Mouse (Mus musculus) right cerebral cortex, adult 2 months (tissue): ENCODE data around the gene Slc44a5.

Source experiments
- DNase-seq, 2 experiments: peaks; one replicate each; pipeline ENCODE4 v3.0.0; 2021 to 2022; ENCODE audit warnings: low spot score in 2 of 2

Gene Slc44a5

DNA sequence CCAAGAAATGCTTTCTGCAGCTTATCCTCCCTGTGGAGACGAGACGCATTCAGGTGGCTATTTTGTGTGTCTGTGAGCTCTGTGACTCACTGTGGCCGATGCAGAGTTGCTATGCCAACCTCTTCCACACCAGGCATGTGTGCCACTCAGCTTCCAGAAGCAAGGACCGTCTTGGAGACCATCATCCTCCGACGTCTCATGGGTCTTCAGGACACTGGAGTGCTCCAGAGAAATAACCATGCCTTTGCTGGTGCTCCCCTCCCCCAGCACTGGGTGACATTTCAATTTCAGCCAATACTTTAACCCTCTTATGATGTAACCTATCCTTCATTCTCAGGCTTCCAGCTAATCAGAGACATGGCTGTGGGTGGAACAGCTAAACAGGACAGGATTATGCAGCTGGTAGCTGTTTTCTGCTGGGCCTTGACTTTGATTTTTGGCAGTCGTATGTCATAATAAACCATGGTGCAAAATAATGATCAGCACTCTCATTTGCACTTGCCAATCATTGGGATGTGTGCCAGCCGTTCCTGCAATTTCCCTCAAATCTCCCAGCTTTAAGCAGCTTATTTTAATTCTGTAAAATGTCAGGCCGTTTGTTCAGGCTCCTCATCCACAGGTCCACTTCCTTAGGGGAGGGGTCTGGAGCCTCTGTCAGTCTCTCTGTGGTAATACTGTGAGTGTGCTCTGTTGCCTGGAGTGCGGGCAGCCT, 198.8 kb downstream of the Slc44a5 start:
- peak; percentile 34 to 43 for DNase-seq

DNA sequence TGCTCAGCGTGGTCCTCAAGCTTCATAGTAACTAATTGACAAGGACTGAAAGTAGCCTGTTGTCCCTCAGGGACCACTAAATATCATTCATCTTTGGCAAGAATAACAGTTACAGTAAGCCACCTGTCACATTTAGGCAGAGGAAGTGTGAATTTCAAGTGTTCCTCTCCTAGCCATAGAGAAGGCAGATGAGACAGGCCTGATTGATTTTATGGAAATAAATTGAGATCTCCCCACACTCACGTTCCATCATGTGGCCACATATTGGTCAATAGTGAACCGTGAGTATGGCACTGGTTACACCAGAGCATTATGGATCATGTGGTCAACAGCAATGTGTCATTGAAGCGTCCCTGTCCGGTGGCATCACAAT, 199.3 kb downstream of the Slc44a5 start:
- DNase-seq, result no peak

DNA sequence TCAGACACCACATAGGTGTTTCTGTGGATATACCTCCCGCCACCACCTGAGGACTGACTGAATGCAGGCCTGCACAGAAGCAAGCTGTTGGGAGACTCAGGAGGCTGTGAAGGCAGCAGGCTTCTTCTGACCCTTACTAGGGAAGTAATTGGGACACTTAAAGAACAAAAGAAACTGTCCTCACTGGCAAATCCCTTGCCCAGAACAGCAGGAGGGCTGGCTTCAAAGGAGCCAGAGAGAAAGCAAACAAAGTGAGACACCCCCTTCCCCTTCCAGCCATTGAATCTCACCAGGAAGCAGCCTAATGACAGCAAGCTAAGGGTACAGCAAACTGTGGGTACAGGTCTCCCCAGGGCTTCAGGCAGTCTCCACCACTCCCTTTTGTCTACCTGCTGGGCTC, 200.3 kb downstream of the Slc44a5 start:
- no peak for DNase-seq

DNA sequence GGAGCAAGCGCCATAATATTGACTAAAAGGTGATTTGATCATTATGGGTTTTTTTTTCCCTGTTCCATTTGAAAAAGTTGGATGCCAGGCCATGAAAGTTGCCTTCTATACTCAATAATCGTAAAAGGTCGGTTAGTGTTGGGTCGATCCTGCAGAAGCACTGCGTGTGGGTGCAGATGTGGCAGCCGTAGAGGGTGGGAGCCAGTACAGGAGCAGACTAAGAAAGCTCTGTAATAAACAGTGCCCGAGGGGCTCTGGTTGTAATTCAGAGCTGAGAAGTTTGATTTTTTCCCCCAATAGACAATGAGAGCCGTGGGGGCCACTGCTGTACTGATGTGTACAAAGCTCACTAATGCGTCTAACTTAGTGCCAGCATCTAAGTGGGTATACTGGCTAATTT, 200.8 kb downstream of the Slc44a5 start:
- no peak for DNase-seq

DNA sequence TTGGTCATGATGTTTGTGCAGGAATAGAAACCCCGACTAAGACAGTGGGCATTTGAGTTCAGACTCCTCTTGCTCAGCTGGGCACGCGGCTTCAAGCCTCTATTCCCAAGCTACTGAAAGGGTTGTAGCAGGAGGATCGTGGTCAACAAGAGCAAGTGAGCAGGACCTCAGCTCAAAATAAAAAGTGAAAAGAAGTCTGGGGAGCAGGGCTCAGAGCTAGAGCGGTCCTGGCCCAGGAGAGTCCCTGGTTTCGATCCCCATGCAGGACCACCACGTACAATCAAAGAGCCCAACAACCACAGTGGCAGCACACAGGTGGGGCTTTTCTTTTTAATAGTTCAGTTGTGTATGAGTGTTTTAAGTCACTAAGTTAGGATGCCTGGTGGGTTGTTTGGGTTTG, 201.5 kb downstream of the Slc44a5 start:
- DNase-seq, result no peak

DNA sequence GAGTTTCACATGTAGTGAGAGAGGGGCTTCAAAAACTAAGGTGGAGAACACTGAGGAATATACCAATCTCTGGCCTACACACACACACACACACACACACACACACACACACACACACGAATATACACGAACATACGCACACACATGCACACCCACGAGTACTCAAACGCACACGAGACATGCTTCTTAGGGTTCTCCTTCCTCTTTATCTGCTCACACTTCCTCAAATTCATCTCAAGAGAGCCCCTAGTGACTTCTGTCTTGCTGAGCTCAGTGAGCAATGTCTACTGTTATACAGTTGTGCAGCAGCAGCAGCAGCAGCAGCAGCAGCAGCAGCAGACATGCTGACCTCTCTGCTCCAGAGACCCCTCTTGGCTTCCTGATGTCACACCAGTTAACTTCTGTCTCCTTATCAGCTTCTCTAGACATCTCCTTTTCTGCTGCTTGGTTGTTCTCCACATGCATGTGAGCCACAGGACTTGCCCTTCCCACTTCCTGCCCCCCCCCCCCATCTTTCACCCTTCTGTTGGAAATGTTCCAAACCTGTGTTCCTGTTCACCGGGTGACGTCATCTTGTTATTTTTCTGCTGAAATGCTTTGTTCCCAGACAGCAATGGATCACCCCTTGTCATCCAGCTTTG, 204.5 kb downstream of the Slc44a5 start:
- DNase-seq, result no peak

DNA sequence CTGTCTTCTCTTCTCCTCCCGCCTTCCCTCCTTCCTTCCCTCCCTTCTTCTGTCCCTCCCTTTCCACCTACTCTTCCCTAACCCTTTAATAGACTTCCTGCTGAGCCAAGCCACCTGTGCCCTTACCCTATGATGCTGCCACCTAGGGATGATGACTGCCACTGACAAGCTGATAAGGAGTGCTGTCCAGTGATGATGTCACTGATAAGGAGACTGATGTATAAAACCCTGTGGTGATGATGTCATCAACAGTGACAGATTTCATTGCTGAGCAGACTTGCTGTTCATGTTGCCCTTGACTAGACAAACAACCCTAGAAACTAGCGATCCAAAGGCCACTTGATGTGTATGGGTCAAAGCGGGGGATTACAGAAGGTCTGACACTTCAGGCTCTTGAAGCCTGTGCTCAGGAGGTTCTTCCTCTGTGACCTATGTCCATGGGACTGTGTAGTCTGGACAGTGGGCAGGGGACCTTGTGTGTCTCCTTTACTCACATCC, 206.2 kb downstream of the Slc44a5 start:
- no peak for DNase-seq

DNA sequence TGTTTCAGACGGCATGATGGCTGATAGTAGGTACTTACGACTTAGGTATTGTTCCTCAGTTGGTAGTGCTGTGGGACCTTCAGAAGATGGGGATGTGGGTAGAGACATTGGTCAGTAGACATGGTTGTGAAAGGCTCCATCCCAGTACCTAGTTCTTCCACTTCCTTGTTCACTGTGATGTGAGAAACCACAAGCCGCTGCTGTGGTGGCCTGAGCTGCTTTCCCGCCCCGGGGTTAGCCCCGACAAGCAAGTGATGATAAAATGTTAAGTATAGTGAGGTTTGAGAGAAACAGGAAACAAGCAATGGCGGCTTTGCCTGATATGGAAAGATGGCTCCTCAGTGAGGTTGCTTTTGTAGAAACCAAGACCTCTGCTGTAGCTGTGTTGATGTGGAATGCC, 209.8 kb downstream of the Slc44a5 start:
- DNase-seq, result no peak

DNA sequence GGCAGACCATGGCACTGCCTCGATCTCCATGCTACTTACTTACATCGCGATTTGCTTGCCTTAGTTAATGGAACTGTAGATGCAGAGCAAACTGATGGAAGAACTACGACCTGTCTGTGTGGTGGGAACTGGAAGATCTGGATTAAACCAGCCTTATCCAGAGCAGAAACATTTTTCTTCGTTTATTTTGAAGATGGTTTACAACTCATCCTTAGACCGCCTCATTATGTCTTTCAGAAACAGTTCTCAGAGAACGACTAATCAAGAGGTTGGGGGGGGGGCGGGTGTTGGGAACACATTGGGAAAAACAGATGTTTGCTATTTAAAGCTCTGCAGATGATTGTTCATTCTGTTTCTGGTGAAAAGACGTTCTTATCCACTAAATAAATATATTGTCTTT, 210.7 kb downstream of the Slc44a5 start:
- DNase-seq, result no peak

DNA sequence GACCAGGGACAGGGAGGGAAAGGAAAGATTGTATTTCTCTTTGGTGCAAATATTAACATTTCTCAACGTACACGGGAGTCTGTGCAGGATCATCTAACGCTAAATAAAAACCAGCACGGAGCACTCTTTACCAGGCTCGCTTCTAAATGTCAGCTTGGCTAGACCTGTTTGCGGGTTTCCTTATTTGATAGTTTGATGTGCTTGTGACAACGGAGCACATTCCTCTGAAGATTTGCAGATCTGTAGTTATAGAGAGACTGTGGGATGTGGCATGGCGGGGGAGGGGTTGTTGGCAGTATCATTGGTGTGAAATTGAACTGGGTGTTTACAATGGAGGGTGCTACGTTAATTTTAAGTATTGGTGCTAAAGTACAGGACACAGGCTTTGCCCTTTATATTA, 215.4 kb downstream of the Slc44a5 start:
- DNase-seq, result peak; percentile 33 to 38

DNA sequence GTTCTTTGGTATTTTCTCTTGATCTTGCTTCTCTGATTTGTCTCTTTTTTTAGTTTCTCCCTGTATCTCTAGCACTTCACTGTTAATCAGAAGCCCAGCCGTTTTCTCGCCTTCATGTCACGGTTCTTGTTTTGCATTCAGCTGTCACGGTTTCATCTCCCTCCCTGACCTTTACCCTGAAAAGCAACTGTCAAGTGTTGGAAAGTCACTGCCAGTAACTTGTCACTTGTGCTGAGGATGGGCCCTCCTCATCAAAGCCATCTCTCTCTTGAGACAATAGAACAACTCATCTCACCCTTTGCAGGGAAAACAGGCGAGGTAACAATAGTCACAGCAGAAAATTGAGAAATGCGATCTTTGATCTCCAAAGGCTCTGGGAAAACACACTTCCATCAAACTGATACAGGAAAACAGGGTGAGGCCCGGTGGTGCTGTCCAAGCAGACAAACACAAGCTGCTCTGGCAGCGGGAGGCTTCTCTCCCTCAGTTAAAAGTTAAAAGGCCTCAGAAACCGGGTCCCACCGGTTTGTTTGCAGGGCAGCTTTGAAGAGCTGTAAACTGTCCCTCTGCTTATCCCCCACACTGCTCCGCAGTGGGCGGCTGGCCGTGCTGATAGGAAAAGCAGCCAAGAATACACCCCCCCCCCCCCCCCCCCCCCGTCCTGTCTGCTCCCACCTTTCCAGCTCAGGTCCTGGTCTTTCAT, 219.2 kb downstream of the Slc44a5 start:
- DNase-seq, result no peak

DNA sequence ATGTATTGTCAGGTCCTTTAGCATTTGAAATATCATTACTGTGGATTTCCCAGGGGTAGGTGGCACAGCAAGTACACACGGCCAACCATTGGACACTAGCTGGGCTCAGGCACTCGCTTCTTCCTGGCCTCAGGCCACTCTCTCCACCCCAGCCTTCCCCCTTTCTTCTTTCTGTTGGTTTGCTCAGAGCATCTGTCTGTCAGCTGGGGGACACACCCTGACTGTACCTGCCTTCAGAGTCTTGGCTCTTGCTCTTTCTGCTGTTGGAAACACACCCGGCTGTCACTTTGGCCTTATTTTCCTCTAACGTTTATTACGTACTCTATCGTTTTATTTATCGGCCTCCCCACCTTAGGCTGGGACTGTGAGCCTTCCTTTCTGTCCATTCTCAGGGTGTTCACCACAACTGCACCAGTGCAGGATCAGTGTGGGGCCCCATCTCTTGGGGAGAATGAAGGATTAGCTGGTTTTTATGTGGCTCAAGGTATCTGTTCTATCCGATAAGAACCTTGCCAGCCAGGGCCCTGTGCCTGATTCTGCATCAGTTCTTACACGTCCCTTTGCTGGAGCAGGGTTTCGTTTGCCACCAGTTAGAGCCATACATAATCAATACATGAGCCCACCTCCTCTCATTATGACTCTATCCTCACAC, 220.1 kb downstream of the Slc44a5 start:
- no peak for DNase-seq

DNA sequence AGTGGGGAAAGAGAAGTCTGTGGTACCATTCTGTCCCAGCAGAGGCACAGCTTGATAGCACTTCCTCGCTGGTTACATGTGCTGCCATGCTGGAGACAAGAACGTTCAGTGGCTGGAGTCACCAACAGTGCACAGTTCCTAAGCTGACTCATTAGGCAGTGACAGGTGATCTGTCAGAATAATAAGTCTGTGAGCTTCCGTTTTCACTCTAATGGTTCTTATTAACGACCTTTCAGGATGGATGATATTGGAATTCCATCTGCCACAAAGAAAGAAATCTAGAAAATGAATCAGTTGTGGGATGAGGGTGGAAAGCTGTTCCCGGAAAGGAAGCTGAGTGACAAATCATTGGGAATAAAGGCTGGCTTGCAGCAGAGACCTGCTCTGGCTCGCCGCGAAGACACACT, 227.2 kb downstream of the Slc44a5 start:
- DNase-seq, result no peak

DNA sequence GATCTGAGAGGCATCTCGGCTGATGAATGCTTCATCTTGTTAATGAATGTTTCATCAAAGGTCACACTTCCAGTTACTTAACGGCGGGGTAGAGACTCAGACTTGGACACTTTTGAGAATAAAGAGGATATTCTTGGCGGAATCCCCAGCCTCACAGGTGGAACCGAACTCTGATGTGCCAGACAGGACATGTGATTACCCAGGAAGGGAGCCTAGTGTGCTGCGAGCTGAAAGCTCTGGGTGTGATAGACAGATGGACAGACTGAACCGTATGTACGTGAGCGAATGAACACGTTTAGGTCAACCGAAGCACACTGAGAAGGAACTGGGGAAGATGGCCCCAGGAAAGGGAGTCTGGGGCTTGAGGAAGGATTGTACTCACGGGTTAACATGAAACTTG, 228.6 kb downstream of the Slc44a5 start:
- no peak for DNase-seq

DNA sequence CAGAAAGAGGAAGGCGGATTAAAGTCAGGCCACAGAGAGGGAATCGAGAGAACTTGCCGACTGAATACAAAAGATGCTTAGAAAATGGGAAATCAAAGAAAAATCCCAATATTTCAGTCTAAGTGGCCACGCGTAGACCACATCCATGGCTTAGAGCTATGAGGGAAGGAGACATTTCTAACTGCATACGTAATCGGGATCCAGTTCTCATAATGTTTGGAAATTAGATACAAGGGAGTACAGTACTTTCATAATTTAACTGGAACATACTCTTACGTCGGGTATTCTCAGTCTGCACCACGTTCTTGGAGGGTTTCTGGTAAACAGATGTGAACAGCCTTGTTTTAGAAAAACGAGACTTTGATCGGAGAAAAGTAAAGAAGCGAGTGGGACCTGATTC, 229.1 kb downstream of the Slc44a5 start:
- no peak for DNase-seq

DNA sequence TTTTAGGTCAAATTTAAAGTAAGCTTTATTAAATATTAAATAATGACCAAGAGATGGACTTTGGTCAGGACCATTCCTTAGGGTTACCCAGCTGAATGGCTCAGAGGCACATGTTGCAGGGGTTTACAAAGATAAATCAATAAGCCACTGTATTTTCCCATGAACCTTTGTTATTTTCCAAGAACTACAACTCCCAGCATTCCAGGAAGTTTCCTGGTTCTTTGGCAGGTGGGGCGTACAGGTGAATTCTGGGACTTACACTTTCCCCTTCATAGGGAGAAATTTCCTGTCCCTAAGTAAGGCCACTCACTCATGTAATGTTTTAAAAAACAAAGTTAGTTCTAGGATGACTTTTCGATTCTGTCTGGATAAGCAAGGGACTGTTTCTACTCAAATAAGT, 235.2 kb downstream of the Slc44a5 start:
- no peak for DNase-seq

DNA sequence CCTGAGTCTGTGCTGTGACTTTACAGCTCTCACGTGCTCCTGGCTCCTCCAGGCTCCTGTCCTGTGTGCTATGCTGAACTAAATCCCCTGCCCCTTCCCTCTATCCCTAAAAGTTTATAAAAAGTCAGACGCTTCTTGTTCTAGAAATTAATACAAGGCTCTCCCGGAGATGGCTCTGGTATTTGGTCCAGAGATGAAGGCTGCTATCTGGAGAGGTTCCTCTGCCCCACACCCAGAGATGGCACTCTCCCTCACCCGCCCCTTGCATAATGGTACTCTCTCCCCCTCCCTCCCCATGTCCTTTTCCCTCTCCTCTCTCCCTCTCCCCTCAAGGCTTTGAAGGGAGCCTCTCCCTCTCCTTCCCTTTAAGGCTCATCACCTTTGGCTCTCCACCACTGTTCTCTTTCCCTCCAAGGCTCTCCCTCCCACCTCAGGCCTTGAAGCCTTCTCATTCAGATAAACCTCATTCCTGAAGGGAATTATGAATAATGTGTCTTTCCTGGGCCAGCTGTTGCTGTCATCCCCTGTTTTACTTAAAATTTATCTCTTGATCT, 236.0 kb downstream of the Slc44a5 start:
- no peak for DNase-seq

DNA sequence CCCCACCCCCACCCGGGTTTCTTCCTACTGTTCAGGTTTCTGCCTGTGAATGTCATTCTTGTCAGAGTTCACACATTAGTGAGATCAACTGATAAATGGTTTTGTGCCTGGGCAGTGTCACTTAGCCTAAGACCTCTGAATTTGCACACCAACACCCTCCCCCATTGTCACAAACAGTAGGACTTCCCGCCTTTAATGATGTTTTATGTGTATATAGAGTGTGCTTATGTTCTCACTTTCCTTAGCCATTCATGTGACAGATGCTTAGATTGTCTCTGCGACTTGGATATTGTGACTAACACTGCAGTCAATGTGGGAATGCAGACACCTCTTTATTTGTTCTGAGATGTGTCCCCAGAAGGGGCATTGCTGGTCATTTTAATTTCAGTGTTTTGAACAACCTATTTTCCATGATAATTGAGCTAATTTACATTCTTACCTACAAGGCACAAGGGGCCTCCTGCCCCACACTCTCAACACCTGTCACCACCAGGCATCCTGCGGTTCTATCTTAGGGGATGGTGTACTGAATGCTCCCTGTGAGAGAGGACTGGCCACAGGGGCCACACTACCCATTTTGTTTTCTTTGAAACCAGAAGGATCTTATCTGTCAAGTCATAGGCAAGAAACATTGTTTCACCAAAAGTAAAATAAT, 236.7 kb downstream of the Slc44a5 start:
- no peak for DNase-seq

DNA sequence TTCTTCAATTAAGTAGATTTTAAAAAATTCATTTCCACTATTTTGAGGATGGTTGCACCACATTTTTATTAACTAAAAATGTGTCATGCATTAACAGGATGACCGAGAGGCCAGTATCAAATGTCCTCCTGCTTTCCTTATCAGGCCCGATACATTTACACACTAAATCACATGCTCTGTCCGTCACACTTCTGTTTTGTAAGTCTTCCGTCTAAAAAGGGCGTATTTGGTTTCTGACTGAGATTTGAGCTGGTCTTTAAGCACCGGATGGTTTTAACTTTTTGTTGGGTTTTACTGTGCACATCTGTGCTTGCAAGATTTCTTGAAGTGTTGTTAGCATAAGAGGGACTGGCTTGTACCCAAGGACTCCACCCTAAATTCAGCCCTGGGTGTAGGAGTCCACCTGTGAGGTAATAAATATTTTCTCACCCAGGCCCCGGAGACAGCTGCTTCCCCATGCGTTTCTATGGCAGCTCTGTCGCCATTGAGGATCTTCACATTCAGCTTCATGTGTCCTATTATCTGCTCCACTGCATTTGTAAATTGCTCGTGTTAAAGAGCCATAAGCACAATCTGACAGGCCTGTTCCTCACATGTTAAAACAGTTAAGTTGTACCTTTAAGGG, 237.3 kb downstream of the Slc44a5 start:
- DNase-seq, result no peak

DNA sequence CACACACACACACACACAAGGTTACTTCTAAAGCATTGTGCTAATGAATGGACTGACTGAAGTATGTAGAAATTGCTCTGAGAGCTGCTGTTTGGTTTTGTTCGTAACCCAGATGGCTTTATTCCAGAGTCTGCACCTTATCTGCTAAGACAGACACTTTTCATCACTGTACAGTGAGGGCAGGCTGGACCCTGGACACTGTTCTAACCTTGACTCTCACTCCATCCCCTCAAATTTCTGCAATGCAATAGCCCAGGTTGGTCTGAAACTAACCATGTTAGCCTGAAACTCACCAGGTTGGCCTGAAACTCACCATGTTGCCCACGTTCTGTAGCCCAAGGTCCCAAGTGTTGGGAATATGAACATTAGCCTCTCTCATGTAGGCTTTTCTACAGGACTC, 239.3 kb downstream of the Slc44a5 start:
- no peak for DNase-seq

DNA sequence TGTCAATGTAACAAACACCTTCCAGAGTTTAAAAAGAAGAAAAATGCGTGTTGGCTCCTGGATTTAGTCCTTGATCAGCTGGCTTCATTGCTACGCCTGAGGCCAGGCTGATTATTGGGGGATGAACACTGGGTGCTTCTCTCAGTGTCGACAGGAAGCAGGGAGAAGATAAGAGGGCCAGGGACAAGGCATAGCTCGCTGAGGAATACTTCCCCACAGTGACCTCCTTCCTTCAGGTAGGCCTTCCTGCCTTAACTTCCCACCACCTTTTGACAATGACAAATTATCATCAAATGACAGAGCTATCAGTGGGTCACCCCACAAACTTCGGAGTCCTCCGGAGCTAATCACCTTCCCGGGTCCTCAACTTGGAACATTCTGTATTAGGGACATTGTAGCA, 242.1 kb downstream of the Slc44a5 start:
- DNase-seq, result no peak
